12 mouse cellular contexts compared by ENCODE assay signal in genomic region chr5:71955070-71955685, GRCm38 (mm10).
DNase-seq lines count a peak whose midpoint lies in the region; ATAC-seq lines count a peak whose summit lies in the region.
"Had no signal": no experiment of that assay in that cellular context is flagged by ENCODE, and none has a peak within 500 bp of the region (broad histone marks: within the 10 kb centered on the region; RNA-seq: fewer than 3 reads in every experiment).

No protein-coding gene starts in this region.

- H3K27me3 ChIP-seq in neural tube, embryonic 13.5 days, result no peaks in the 10 kb centered on the region
- H3K27me3 ChIP-seq in hindbrain, embryonic 16.5 days (replicated peaks; ENCODE audit: control insufficient read depth, insufficient read depth, low read length), result no peaks in the 10 kb centered on the region

- intact Hi-C loops in left cerebral cortex, postnatal 14 days (cut with DNase I), result no loop called here

- no peak overlapping the region for H3K27ac ChIP-seq in neural tube, embryonic 13.5 days (replicated peaks)
- no peak overlapping the region for H3K27ac ChIP-seq in hindbrain, embryonic 16.5 days (ENCODE audit: low read depth, low read length)
- H3K27ac ChIP-seq: kidney, postnatal 0 days had no signal

- H3K9me3 ChIP-seq in neural tube, embryonic 13.5 days, result no peaks in the 10 kb centered on the region
- H3K9me3 ChIP-seq in hindbrain, embryonic 16.5 days (ENCODE audit: control insufficient read depth, low read length), result no peaks in the 10 kb centered on the region

- H3K4me2 ChIP-seq in neural tube, embryonic 13.5 days, result no peak overlapping the region
- no peak overlapping the region for H3K4me2 ChIP-seq in hindbrain, embryonic 16.5 days (ENCODE audit: low read length)
- H3K4me2 ChIP-seq: heart, embryonic 11.5 days; liver, embryonic 11.5 days had no signal

- no peak overlapping the region for H3K9ac ChIP-seq in neural tube, embryonic 13.5 days
- no peak overlapping the region for H3K9ac ChIP-seq in hindbrain, embryonic 16.5 days (ENCODE audit: low read depth, low read length)

- no peak for DNase-seq in neural tube, embryonic 10.5 days (ENCODE audit: extremely low spot score, low spot score)
- DNase-seq in brain, adult 2 months (ENCODE audit: low read depth, low spot score), result peak; percentile 46
- DNase-seq in thymus, postnatal 25 days, result no peak
- DNase-seq in left cerebral cortex, postnatal 14 days (ENCODE audit: low spot score in 2 of 2), result no peak
- no peak for DNase-seq in kidney, adult 11 months
- DNase-seq: gastrocnemius, postnatal 10 days had no signal

- ATAC-seq in neural tube, embryonic 13.5 days (ENCODE audit: low read depth), result peak; percentile 74; the same call in 1 of the 2 replicates
- peak; percentile 80; the same call in 1 of the 2 replicates for ATAC-seq in hindbrain, embryonic 16.5 days

- WGBS in neural tube, embryonic 13.5 days, result 44% methylated on average over 5 of the region's 5 CpGs
- WGBS in hindbrain, embryonic 16.5 days, result 41% methylated on average over 5 of the region's 5 CpGs

- no peak overlapping the region for H3K4me3 ChIP-seq in neural tube, embryonic 13.5 days
- no peak overlapping the region for H3K4me3 ChIP-seq in hindbrain, embryonic 16.5 days (ENCODE audit: low read length)
- H3K4me3 ChIP-seq: left cerebral cortex, adult 2 months had no signal

- peaks cover 12% of the 10 kb centered on the region for H3K4me1 ChIP-seq in neural tube, embryonic 13.5 days (replicated peaks)
- no peaks in the 10 kb centered on the region for H3K4me1 ChIP-seq in hindbrain, embryonic 16.5 days (ENCODE audit: control insufficient read depth, insufficient read depth, low read depth, low read length)

- no peaks in the 10 kb centered on the region for H3K36me3 ChIP-seq in neural tube, embryonic 13.5 days
- no peaks in the 10 kb centered on the region for H3K36me3 ChIP-seq in hindbrain, embryonic 16.5 days (ENCODE audit: control insufficient read depth, insufficient read depth, low read length)
